Mouse (Mus musculus) CD8-positive naive resting alpha-beta T cell, adult 2 months (primary cell): Measurements from ENCODE around the gene Olfr535.
"Not testable (repeated sequence)": the region's sequence is repeated elsewhere in the genome, so short reads cannot be mapped to it uniquely, and the experiment has no call there.

Source experiments
- DNase-seq, 2 experiments: peaks; one replicate each; pipeline ENCODE4 v3.0.0; 2022; ENCODE audit warnings: low read depth in 2 of 2, low spot score in 2 of 2

Olfr535 gene

GRCm38 (mm10) chr7:140483916-140484315 lies at the start of gene Olfr535:
Gene Olfr535, plus strand, starts transcription at chr7:140484216.
- no peak for DNase-seq

GRCm38 (mm10) chr7:140443141-140443540 lies 40.9 kb upstream of the Olfr535 start:
- DNase-seq: no peak

GRCm38 (mm10) chr7:140463070-140463469 lies 20.9 kb upstream of the Olfr535 start, which contains the start of gene Olfr533:
Gene Olfr533, plus strand, starts transcription at chr7:140463370.
- not testable (repeated sequence) for DNase-seq

GRCm38 (mm10) chr7:140477886-140478285 lies 6.1 kb upstream of the Olfr535 start:
- DNase-seq: no peak

- no peak for DNase-seq
Observed at GRCm38 (mm10) chr7:140478733-140479132, 5.3 kb upstream of the Olfr535 start.

GRCm38 (mm10) chr7:140488981-140489380 lies 5.0 kb downstream of the Olfr535 start:
- DNase-seq: no peak

GRCm38 (mm10) chr7:140494231-140494630 lies 10.2 kb downstream of the Olfr535 start:
- DNase-seq: no peak

GRCm38 (mm10) chr7:140494702-140495101 lies 10.7 kb downstream of the Olfr535 start:
- DNase-seq: no peak

- DNase-seq: not testable (repeated sequence)
Observed at GRCm38 (mm10) chr7:140507346-140508021, 23.5 kb downstream of the Olfr535 start, which contains the start of gene Olfr536. Gene Olfr536, minus strand, starts transcription at chr7:140507396.

GRCm38 (mm10) chr7:140539746-140540145 lies 55.7 kb downstream of the Olfr535 start:
- no peak for DNase-seq
